Mouse (Mus musculus) heart, embryonic 13.5 days (tissue): ENCODE data around the gene Krt19. TPM values are rescaled to one million over a fixed set of nuclear protein-coding genes. Genes with fewer than 3 reads are reported as not detected.

ENCODE experiments used
- ATAC-seq: fragments of 200-750 bp; cut with Nextera tagmentation; 2 replicates; pipeline ENCODE4 v1.8.0; 2017; ENCODE audit warnings: moderate TSS enrichment; ENCODE audit not compliant: insufficient number of reproducible peaks, low FRiP score, low TSS enrichment; ENCODE audit errors: extremely low read depth
- H3K27ac ChIP-seq: fragments of 300-500 bp; sonication (generic); replicated peaks from 2 replicates; pipeline ENCODE4 v1.5.1; 2015; ENCODE audit warnings: moderate library complexity, mild to moderate bottlenecking, inconsistent platforms
- H3K27me3 ChIP-seq: fragments of 300-500 bp; sonication (generic); replicated peaks from 2 replicates; pipeline ENCODE4 v1.6.1; 2015; ENCODE audit warnings: mild to moderate bottlenecking, inconsistent platforms
- H3K36me3 ChIP-seq: fragments of 300-500 bp; sonication (generic); 2 replicates; pipeline ENCODE4 v1.6.1; 2015; ENCODE audit warnings: mild to moderate bottlenecking, inconsistent platforms
- H3K4me1 ChIP-seq: fragments of 300-500 bp; sonication (generic); 2 replicates; pipeline ENCODE4 v1.6.1; 2015; ENCODE audit warnings: inconsistent platforms
- H3K4me2 ChIP-seq: fragments of 300-500 bp; sonication (generic); 2 replicates; pipeline ENCODE4 v1.6.1; 2015; ENCODE audit warnings: inconsistent platforms, mild to moderate bottlenecking, moderate library complexity
- H3K4me3 ChIP-seq: fragments of 300-500 bp; sonication (generic); 2 replicates; pipeline ENCODE4 v1.5.1; 2015; ENCODE audit warnings: moderate library complexity, mild to moderate bottlenecking, inconsistent platforms
- H3K9ac ChIP-seq: fragments of 300-500 bp; sonication (generic); 2 replicates; pipeline ENCODE4 v1.6.1; 2015; ENCODE audit warnings: inconsistent platforms, mild to moderate bottlenecking, moderate library complexity
- H3K9me3 ChIP-seq: fragments of 300-500 bp; sonication (generic); 2 replicates; pipeline ENCODE4 v1.6.1; 2016; ENCODE audit warnings: inconsistent platforms
- WGBS: fragments of 180-500 bp; shearing (Covaris S2); methylation state at CpG from one replicate; pipeline ENCODE4 v1.1.7; 2015; ENCODE audit warnings: mixed read lengths; 5-methylcytosine and 5-hydroxymethylcytosine counted together
- polyA plus RNA-seq: library from polyadenylated mRNA; unstranded; fragments of >200 nt; fragmentation: Nextera tagmentation; extraction: Ambion mirVana; gene quantifications from 2 replicates; pipeline ENCODE4 v1.2.1, GENCODE M21; 2015

Gene Krt19
- polyA plus RNA-seq, 1 experiment from 2014 or later = 72.6 TPM

GRCm38 (mm10) chr11:100135731-100136130, 12.7 kb downstream of the Krt19 start, which contains the start of gene Krt15:
Gene Krt15 (minus strand): TSS chr11:100135928.
- Histone ChIP-seq H3K9ac (no peak within 1 kb of the TSS; the same call in 1 of the 2 replicates), H3K27me3 (peaks cover 36% of the 10 kb centered on the region), H3K9me3 (no peaks in the 10 kb centered on the region), H3K36me3 (peaks cover 6% of the 10 kb centered on the region), H3K4me3 (no peak within 1 kb of the TSS), H3K4me1 (peaks cover 22% of the 10 kb centered on the region), H3K4me2 (no peak within 1 kb of the TSS), H3K27ac (no peak within 1 kb of the TSS)
- 50% methylated on average over 7 of the region's 7 CpGs for WGBS
- no peak for ATAC-seq

GRCm38 (mm10) chr11:100124901-100125300, 23.6 kb downstream of the Krt19 start:
- WGBS = 71% methylated on average over 7 of the region's 7 CpGs

GRCm38 (mm10) chr11:100121466-100121865, 27.0 kb downstream of the Krt19 start, which contains the start of gene Krt13:
Gene Krt13 (minus strand): TSS chr11:100121566.
- H3K9ac ChIP-seq = no peak within 1 kb of the TSS
- H3K27ac ChIP-seq = no peak within 1 kb of the TSS
- ATAC-seq = no peak
- H3K4me2 ChIP-seq = no peak within 1 kb of the TSS
- H3K4me3 ChIP-seq = no peak within 1 kb of the TSS
- H3K4me1 ChIP-seq = peaks cover 19% of the 10 kb centered on the region
- no peaks in the 10 kb centered on the region for H3K27me3 ChIP-seq
- WGBS = 71% methylated on average over 3 of the region's 3 CpGs
- no peaks in the 10 kb centered on the region for H3K9me3 ChIP-seq
- no peaks in the 10 kb centered on the region for H3K36me3 ChIP-seq

More at GRCm38 (mm10) chr11:100124901-100125300, 23.6 kb downstream of the Krt19 start:
- Histone ChIP-seq H3K36me3 (no peaks in the 10 kb centered on the region), H3K27ac (no peak overlapping the region), H3K27me3 (no peaks in the 10 kb centered on the region), H3K9ac (no peak overlapping the region), H3K4me1 (peaks cover 17% of the 10 kb centered on the region), H3K4me3 (no peak overlapping the region), H3K4me2 (no peak overlapping the region), H3K9me3 (no peaks in the 10 kb centered on the region)
- ATAC-seq = no peak

DNA sequence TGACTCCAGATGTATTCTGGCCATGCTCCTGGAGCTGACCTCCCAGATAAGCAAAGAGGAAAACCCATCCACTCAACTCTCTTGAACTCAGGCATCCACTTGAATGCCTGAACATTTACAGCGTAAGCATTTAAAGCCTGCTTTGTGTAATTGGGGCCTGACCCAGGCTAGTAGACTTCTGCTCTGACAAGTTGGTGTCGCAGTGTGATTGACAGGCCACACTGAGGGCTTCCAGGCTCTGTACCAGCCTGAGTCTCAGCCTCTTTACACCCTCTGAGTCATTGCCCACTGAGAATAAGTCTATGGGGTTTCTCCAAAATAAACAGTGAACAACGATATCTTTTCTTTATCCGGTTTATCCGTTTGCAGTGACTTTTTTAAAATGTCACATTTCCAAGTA, 28.1 kb downstream of the Krt19 start:
- H3K9me3 ChIP-seq = no peaks in the 10 kb centered on the region
- no peak overlapping the region for H3K27ac ChIP-seq
- no peaks in the 10 kb centered on the region for H3K27me3 ChIP-seq
- H3K4me1 ChIP-seq = peaks cover 13% of the 10 kb centered on the region
- H3K9ac ChIP-seq = no peak overlapping the region
- ATAC-seq = no peak
- WGBS = 53% methylated on average over 5 of the region's 5 CpGs
- H3K36me3 ChIP-seq = no peaks in the 10 kb centered on the region
- H3K4me3 ChIP-seq = no peak overlapping the region
- H3K4me2 ChIP-seq = no peak overlapping the region

- H3K4me2 ChIP-seq = no peak overlapping the region
- H3K4me3 ChIP-seq = no peak overlapping the region
- H3K27me3 ChIP-seq = no peaks in the 10 kb centered on the region
- H3K36me3 ChIP-seq = no peaks in the 10 kb centered on the region
- WGBS = 53% methylated on average over 2 of the region's 2 CpGs
- H3K27ac ChIP-seq = no peak overlapping the region
- no peak; the same call in 1 of the 2 replicates for ATAC-seq
- no peak overlapping the region for H3K9ac ChIP-seq
- H3K4me1 ChIP-seq = no peaks in the 10 kb centered on the region
- H3K9me3 ChIP-seq = no peaks in the 10 kb centered on the region
Measured at GRCm38 (mm10) chr11:100113742-100114029, 34.8 kb downstream of the Krt19 start.

GRCm38 (mm10) chr11:100112935-100113741, 35.3 kb downstream of the Krt19 start:
- Histone ChIP-seq H3K9me3 (no peaks in the 10 kb centered on the region), H3K4me2 (no peak overlapping the region), H3K36me3 (no peaks in the 10 kb centered on the region), H3K9ac (no peak overlapping the region), H3K27ac (no peak overlapping the region), H3K4me1 (no peaks in the 10 kb centered on the region), H3K4me3 (no peak overlapping the region), H3K27me3 (no peaks in the 10 kb centered on the region)
- ATAC-seq = no peak
- WGBS = 66% methylated on average over 11 of the region's 11 CpGs

DNA sequence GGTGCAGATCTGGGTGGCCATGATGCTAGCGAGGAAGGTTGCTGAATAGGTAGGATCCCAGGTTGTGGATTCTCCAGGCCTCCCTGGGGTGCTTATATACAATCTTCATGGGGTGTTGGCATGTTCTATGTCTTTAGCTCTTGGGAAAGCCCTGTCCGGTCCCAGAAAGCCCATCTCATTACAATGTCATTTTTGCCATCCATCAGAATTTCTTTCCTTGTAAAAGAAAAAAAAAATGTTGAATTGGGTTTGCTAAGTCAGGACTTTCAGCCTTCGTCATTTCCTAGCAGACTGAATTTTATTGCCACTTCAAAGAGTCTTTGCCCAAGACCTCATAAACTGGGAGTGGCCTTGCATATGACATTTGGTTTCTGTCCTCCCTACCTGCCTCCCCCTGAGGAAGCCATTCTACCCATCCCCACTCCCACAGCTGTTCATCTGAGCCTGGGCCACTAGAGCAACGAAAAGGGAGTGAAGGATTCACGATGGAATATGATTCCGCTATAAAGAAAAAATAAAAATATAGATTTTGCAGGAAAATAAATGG, 42.8 kb downstream of the Krt19 start, which contains the start of gene Krt36:
Gene Krt36 (minus strand): TSS at position 51 of the 547 bp plus-strand sequence.
- WGBS = 77% methylated on average over 6 of the region's 6 CpGs
- Histone ChIP-seq H3K9me3 (no peaks in the 10 kb centered on the region), H3K4me3 (no peak within 1 kb of the TSS), H3K9ac (no peak within 1 kb of the TSS), H3K4me1 (no peaks in the 10 kb centered on the region), H3K4me2 (no peak within 1 kb of the TSS), H3K27ac (no peak within 1 kb of the TSS), H3K36me3 (no peaks in the 10 kb centered on the region), H3K27me3 (0 out of 2 replicates have a peak, but pooled peaks cover 2% of the 10 kb centered on the region)
- no peak for ATAC-seq

GRCm38 (mm10) chr11:100102693-100103429, 45.6 kb downstream of the Krt19 start:
- no peak for ATAC-seq
- WGBS = 41% methylated on average over 15 of the region's 15 CpGs

DNA sequence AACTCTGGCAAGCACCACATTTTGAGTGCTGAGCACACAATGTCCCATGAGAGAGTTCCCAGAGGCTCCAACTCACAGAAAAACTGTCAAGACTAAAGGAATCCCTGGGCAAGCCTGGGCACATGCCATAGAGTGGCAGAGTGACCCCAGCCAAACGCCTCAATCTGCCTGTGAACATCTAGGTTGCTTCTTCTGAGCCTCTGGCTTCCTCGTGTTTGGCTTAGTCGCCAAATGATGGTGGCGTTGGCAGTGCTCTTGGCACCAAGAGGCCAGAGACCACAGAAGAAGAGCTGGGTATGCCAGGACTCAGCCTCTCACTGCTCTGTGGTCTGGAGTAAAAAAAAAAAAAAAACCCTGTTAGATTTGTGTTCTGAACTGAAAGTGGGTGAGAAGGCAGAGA, 48.1 kb downstream of the Krt19 start:
- Histone ChIP-seq H3K27me3 (0 out of 2 replicates have a peak, but pooled peaks cover 2% of the 10 kb centered on the region), H3K27ac (no peak overlapping the region), H3K4me2 (no peak overlapping the region), H3K9ac (no peak overlapping the region), H3K4me3 (no peak overlapping the region), H3K4me1 (no peaks in the 10 kb centered on the region), H3K36me3 (no peaks in the 10 kb centered on the region), H3K9me3 (no peaks in the 10 kb centered on the region)
- no peak for ATAC-seq
- 70% methylated on average over 4 of the region's 4 CpGs for WGBS

More at GRCm38 (mm10) chr11:100102693-100103429, 45.6 kb downstream of the Krt19 start:
- H3K27ac ChIP-seq = no peak overlapping the region
- no peak overlapping the region for H3K9ac ChIP-seq
- no peaks in the 10 kb centered on the region for H3K9me3 ChIP-seq
- no peak overlapping the region for H3K4me3 ChIP-seq
- H3K4me1 ChIP-seq = no peaks in the 10 kb centered on the region
- 0 out of 2 replicates have a peak, but pooled peaks cover 2% of the 10 kb centered on the region for H3K27me3 ChIP-seq
- H3K36me3 ChIP-seq = no peaks in the 10 kb centered on the region
- no peak overlapping the region for H3K4me2 ChIP-seq

DNA sequence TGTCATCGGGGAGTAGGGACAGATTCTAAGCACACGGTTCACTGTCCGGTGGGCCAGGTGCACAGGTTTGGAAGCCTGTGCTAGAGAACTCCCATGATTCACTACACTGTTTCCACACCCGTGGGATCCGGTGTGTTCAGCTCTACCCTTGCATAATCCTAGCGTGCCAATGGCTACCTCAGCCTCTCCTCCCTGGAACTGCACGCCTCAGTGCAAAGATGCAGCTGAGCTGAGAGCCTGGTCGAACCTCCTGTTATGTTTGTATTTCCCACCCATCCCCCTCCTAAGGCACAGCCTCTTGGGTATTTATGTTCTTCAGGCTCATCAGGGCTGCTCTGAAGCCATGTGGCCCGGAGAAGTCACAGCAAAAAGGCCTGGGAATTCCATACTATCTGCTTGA, 50.6 kb downstream of the Krt19 start:
- WGBS = 63% methylated on average over 9 of the region's 9 CpGs
- no peak overlapping the region for H3K4me2 ChIP-seq
- H3K27me3 ChIP-seq = 0 out of 2 replicates have a peak, but pooled peaks cover 2% of the 10 kb centered on the region
- no peak overlapping the region for H3K9ac ChIP-seq
- no peak for ATAC-seq
- H3K4me1 ChIP-seq = no peaks in the 10 kb centered on the region
- H3K9me3 ChIP-seq = no peaks in the 10 kb centered on the region
- H3K4me3 ChIP-seq = no peak overlapping the region
- no peak overlapping the region for H3K27ac ChIP-seq
- no peaks in the 10 kb centered on the region for H3K36me3 ChIP-seq

DNA sequence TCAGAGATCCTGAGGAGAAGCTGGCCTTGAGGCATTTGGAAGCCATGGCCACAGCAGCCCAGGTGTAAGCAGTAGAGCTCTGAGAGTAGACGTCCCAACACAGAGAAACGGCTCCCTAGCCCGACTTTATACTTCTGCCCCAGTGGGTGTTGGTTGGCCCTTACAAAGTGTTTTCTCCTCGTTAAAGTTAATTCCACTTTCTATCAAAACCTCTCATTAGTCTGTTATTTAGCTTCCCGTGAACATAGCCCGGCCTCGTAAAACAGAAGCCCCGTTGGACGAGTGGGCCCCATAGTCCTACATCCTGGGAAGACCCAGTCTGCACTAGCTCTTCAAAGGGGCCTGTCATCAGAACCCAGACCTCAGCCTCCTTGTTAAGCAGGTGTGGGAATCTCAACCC, 52.3 kb downstream of the Krt19 start, which contains the start of gene Krt35:
Gene Krt35 (minus strand): TSS at position 101 of the 400 bp plus-strand sequence.
- Histone ChIP-seq H3K27ac (no peak within 1 kb of the TSS), H3K27me3 (no peaks in the 10 kb centered on the region), H3K4me1 (no peaks in the 10 kb centered on the region), H3K4me3 (no peak within 1 kb of the TSS), H3K36me3 (no peaks in the 10 kb centered on the region), H3K9me3 (no peaks in the 10 kb centered on the region), H3K4me2 (no peak within 1 kb of the TSS), H3K9ac (no peak within 1 kb of the TSS)
- ATAC-seq = no peak
- WGBS = 85% methylated on average over 9 of the region's 9 CpGs
